Mouse (Mus musculus) heart, embryonic 13.5 days (tissue): ENCODE data around the gene 1700016H13Rik. TPM values are rescaled to one million over a fixed set of nuclear protein-coding genes. Genes with fewer than 3 reads are reported as not detected.

Experiments
- ATAC-seq: fragments of 200-750 bp; cut with Nextera tagmentation; 2 replicates; pipeline ENCODE4 v1.8.0; 2017; ENCODE audit warnings: moderate TSS enrichment; ENCODE audit not compliant: insufficient number of reproducible peaks, low FRiP score, low TSS enrichment; ENCODE audit errors: extremely low read depth
- H3K27ac ChIP-seq: fragments of 300-500 bp; sonication (generic); replicated peaks from 2 replicates; pipeline ENCODE4 v1.5.1; 2015; ENCODE audit warnings: moderate library complexity, mild to moderate bottlenecking, inconsistent platforms
- H3K27me3 ChIP-seq: fragments of 300-500 bp; sonication (generic); replicated peaks from 2 replicates; pipeline ENCODE4 v1.6.1; 2015; ENCODE audit warnings: mild to moderate bottlenecking, inconsistent platforms
- H3K36me3 ChIP-seq: fragments of 300-500 bp; sonication (generic); 2 replicates; pipeline ENCODE4 v1.6.1; 2015; ENCODE audit warnings: mild to moderate bottlenecking, inconsistent platforms
- H3K4me1 ChIP-seq: fragments of 300-500 bp; sonication (generic); 2 replicates; pipeline ENCODE4 v1.6.1; 2015; ENCODE audit warnings: inconsistent platforms
- H3K4me2 ChIP-seq: fragments of 300-500 bp; sonication (generic); 2 replicates; pipeline ENCODE4 v1.6.1; 2015; ENCODE audit warnings: inconsistent platforms, mild to moderate bottlenecking, moderate library complexity
- H3K4me3 ChIP-seq: fragments of 300-500 bp; sonication (generic); 2 replicates; pipeline ENCODE4 v1.5.1; 2015; ENCODE audit warnings: moderate library complexity, mild to moderate bottlenecking, inconsistent platforms
- H3K9ac ChIP-seq: fragments of 300-500 bp; sonication (generic); 2 replicates; pipeline ENCODE4 v1.6.1; 2015; ENCODE audit warnings: inconsistent platforms, mild to moderate bottlenecking, moderate library complexity
- H3K9me3 ChIP-seq: fragments of 300-500 bp; sonication (generic); 2 replicates; pipeline ENCODE4 v1.6.1; 2016; ENCODE audit warnings: inconsistent platforms
- WGBS: fragments of 180-500 bp; shearing (Covaris S2); methylation state at CpG from one replicate; pipeline ENCODE4 v1.1.7; 2015; ENCODE audit warnings: mixed read lengths; 5-methylcytosine and 5-hydroxymethylcytosine counted together
- polyA plus RNA-seq: library from polyadenylated mRNA; unstranded; fragments of >200 nt; fragmentation: Nextera tagmentation; extraction: Ambion mirVana; gene quantifications from 2 replicates; pipeline ENCODE4 v1.2.1, GENCODE M21; 2015

The 1700016H13Rik gene
- 0.20 TPM in 1 of 2 replicates, not detected in the other for polyA plus RNA-seq

DNA sequence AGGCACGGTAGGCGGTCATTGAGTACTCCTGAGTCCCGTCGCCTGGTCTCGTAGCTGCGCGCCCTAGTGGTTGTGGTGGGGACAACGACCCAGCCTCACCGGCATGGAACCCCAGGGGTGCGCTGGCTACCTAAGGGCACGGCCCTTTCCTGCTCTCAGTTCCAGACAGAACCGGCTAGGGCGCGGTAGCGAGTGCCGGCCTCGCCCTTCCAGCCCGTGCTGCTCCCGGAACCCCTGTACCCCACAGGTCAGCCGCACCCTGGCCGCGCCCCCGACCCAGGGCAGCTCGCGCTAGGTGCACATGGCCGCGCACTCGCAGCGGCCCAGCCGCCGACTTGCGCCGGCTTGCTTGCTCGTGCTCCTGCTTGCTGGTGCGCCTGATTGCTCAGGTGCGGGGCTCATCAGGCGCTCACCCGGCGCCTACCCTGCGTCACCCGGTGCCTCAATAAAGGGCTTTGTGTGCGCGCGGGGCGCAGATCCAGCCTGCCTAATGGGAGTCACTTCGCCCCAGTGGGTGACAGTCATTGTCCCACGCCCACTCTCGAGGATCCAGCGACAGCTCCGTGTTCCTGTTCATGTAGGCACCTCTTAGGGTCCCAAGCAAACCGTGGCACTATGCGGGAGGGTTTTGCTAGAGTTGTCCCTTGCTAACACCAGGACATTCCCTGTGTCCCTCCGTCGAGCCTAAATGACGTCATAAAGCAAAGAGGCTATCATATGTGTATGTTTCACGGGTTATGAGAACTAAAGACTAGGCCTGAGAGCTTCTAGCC is at the start of gene 1700016H13Rik:
Gene 1700016H13Rik, minus strand, starts transcription at position 665 of the 773 bp plus-strand sequence.
- no peak within 1 kb of the TSS for H3K27ac ChIP-seq
- H3K36me3 ChIP-seq: no peaks in the 10 kb centered on the region
- H3K4me1 ChIP-seq: peaks cover 2% of the 10 kb centered on the region; the same call in 1 of the 2 replicates
- no peaks in the 10 kb centered on the region for H3K9me3 ChIP-seq
- H3K4me2 ChIP-seq: peak within 1 kb of the TSS; percentile 96
- WGBS: under 1% methylated on average over 52 of the region's 56 CpGs
- H3K4me3 ChIP-seq: peak within 1 kb of the TSS; percentile 67
- peak within 1 kb of the TSS; percentile 84 for H3K9ac ChIP-seq
- ATAC-seq: peak; percentile 14; the same call in 1 of the 2 replicates
- H3K27me3 ChIP-seq: peaks cover 6% of the 10 kb centered on the region; the same call in 1 of the 2 replicates

DNA sequence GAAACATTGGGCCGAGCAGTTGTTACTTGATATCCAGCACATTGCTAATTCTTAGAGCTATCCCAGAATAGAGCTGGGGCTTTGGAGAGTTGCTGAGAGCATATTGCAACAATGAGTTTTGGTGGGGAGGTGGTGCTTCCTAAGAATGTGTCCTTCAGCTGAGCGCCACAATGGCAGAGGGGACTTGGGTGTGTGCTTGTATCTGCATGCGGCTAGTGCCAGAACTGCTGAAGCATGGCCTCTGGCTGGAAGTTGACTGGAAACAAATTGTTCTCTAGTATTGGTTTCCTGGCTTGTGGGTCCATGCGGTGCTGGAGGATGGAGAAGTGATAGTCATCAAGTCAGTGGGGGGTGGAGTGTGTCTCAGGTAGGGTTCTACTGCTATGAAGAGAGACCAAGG is 49.5 kb upstream of the 1700016H13Rik start:
- Histone ChIP-seq H3K4me1 (no peaks in the 10 kb centered on the region), H3K27me3 (no peaks in the 10 kb centered on the region), H3K36me3 (no peaks in the 10 kb centered on the region), H3K9ac (no peak overlapping the region), H3K27ac (no peak overlapping the region), H3K4me3 (no peak overlapping the region), H3K9me3 (peaks cover 3% of the 10 kb centered on the region; the same call in 1 of the 2 replicates), H3K4me2 (no peak overlapping the region)
- WGBS: 83% methylated on average over 4 of the region's 4 CpGs
- ATAC-seq: no peak

DNA sequence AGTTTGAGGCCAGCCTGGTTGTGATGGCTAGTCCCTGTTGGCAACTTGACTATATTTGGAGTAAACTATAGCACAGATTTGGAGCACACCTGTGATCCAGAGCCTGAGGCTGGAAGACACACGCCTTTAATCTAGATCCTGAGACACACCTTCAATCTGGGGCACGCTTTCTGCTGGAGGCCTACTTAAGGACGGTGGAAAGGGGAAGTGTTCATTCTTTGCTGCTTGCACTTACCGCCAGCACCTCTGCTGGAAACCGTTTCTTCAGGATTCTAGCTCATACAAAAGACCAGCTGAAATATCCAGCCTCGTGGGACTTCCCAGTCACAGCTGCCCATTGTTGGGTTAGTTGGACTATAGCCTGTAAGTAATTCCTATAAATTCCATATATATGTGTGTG is 46.7 kb upstream of the 1700016H13Rik start:
- Histone ChIP-seq H3K9me3 (0 out of 2 replicates have a peak, but pooled peaks cover 3% of the 10 kb centered on the region), H3K4me2 (no peak overlapping the region), H3K4me1 (peaks cover 10% of the 10 kb centered on the region), H3K9ac (no peak overlapping the region), H3K27me3 (no peaks in the 10 kb centered on the region), H3K27ac (no peak overlapping the region), H3K36me3 (no peaks in the 10 kb centered on the region), H3K4me3 (no peak overlapping the region)
- ATAC-seq: no peak
- 74% methylated on average over 6 of the region's 6 CpGs for WGBS

DNA sequence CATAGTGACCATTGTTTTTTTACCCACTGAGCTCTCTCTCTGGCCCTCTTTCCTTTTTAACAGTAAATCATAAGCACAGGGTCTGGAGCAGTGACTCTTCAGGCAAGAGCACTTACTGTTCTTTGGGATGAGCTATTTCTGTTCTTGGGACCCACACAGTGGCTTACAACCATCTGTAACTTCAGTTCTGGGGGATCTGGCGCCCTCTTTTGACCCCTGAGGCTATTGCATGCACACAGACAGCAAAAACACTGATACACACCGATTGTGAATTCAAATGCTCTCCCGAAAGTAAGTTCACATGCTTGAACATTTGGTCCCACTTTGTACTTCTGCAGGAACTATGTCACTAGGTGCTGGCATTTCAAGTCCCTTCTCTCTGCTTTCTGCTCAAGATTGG is 45.7 kb upstream of the 1700016H13Rik start:
- no peak overlapping the region for H3K9ac ChIP-seq
- no peak overlapping the region for H3K4me3 ChIP-seq
- 63% methylated on average over 3 of the region's 3 CpGs for WGBS
- H3K36me3 ChIP-seq: no peaks in the 10 kb centered on the region
- H3K27ac ChIP-seq: no peak overlapping the region
- H3K4me1 ChIP-seq: peaks cover 10% of the 10 kb centered on the region
- H3K27me3 ChIP-seq: peaks cover 3% of the 10 kb centered on the region; the same call in 1 of the 2 replicates
- 0 out of 2 replicates have a peak, but pooled peaks cover 1% of the 10 kb centered on the region for H3K9me3 ChIP-seq
- no peak for ATAC-seq
- no peak overlapping the region for H3K4me2 ChIP-seq

DNA sequence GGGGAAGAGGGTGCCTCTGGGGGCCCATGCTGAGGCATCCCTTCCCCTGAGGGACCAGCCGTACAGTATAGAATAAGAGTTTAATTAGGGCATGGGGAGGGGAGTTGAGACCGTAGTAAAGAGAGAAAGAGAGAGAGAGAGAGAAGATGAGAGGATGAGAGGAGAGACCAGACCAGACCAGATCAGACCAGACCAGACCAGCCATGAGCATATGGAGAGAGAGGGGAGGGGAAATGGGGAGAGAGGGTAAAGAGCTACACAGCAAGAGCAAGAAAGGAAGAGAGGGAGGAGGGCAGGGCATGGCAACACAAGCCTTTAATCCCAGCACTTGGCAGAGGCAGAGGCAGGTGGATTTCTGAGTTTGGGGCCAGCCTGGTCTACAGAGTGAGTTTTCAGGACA is 44.9 kb upstream of the 1700016H13Rik start:
- Histone ChIP-seq H3K4me1 (peaks cover 10% of the 10 kb centered on the region), H3K36me3 (no peaks in the 10 kb centered on the region), H3K27me3 (peaks cover 3% of the 10 kb centered on the region; the same call in 1 of the 2 replicates), H3K4me3 (no peak overlapping the region), H3K9ac (no peak overlapping the region), H3K27ac (no peak overlapping the region), H3K9me3 (no peaks in the 10 kb centered on the region), H3K4me2 (no peak overlapping the region)
- WGBS: 90% methylated on average over 2 of the region's 2 CpGs
- ATAC-seq: no peak

DNA sequence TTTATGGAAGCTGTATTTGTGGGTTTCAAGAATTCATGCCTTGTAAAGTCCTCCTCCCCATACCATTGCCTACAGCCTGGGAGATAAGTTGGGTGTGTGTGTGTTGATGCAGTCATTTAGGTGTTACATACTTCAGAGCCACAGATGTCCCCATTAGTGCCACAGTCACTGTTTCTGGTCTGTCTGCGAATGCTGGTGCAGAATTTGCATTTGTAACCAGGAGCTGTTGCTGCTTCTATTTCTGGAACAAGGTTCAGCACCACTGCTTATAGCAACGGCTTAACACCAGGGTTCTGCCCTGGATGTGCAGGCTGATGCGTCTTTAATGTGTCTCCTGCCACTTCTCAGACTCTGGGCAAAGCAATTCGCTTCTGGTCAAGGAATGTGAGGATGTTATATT is 43.7 kb upstream of the 1700016H13Rik start:
- Histone ChIP-seq H3K36me3 (no peaks in the 10 kb centered on the region), H3K9me3 (no peaks in the 10 kb centered on the region), H3K4me2 (no peak overlapping the region), H3K27me3 (peaks cover 7% of the 10 kb centered on the region), H3K4me1 (peaks cover 10% of the 10 kb centered on the region), H3K4me3 (no peak overlapping the region), H3K9ac (no peak overlapping the region), H3K27ac (no peak overlapping the region)
- no peak for ATAC-seq
- WGBS: 34% methylated on average over 4 of the region's 4 CpGs

DNA sequence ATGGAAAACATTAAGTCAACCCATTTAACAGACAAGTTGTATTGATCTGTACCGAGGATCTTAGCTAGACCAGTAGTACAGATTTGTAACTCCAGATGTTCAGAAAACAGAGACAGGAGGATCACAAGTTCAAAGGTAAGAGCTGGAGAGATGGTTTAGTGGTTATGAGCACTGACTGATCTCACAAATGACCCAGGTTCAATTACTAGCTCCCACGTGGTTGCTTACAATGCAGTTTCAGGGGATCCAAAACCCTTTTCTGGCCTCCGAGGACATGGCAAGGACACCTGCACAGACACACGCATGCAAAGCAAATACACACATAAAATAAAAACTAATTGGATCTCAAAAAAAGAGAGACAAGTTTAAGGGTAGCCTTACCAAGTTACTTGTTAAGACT is 42.8 kb upstream of the 1700016H13Rik start:
- ATAC-seq: no peak
- Histone ChIP-seq H3K9me3 (no peaks in the 10 kb centered on the region), H3K27me3 (peaks cover 17% of the 10 kb centered on the region), H3K4me2 (no peak overlapping the region), H3K36me3 (no peaks in the 10 kb centered on the region), H3K9ac (no peak overlapping the region), H3K4me1 (peaks cover 13% of the 10 kb centered on the region), H3K4me3 (no peak overlapping the region), H3K27ac (no peak overlapping the region)
- 79% methylated on average over 4 of the region's 4 CpGs for WGBS

DNA sequence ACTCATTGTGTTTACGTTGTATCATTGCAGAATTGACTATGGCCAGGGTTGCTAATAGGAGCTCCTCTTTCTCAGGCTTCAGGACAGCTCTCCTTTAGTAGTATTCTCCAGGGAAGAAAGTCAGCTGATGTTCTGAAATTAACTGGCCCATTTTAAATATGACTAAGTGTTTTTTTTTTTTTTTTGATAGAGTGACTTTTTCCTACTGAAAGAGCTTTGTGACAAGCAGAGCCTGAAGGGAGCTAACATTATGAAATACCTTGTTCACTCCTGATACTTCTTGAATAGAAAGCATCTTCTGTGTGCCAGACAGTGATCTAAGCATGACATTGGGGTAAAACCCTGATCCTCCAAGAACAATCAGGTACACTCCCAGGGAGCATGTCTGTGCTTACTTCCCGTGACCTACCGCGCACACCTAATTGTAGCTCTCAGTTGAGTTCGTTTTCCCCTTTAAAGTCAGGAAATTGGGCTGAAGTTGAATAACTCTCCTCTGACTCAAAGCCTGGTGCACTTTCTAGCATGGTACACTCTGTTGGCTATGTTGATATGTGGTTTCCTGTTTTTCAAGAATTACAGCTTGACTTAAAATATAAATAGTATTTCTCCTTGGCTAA is 42.2 kb upstream of the 1700016H13Rik start:
- Histone ChIP-seq H3K4me3 (no peak overlapping the region), H3K4me2 (no peak overlapping the region), H3K9me3 (no peaks in the 10 kb centered on the region), H3K4me1 (peaks cover 19% of the 10 kb centered on the region), H3K36me3 (no peaks in the 10 kb centered on the region), H3K27me3 (peaks cover 23% of the 10 kb centered on the region), H3K27ac (no peak overlapping the region), H3K9ac (no peak overlapping the region)
- ATAC-seq: no peak
- 83% methylated on average over 5 of the region's 5 CpGs for WGBS

DNA sequence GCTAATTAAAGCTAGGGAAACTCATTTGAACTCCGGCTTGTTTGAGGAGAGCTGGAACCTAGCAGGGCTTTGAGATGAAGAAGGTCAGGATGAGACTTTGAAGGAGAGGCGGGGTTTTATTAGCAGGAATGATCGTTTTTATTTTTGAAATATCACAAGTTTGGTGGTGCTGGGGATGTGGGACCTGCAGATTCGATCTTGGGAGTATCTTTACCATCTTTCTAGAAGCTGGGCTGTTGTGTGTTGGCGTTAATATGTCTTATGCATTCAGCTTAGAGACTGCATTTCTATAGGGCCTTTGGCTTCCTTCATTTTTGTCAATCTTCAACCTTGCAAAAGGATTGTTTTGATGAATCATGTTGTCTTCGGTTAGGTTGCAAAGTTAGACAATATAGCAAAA is 38.3 kb upstream of the 1700016H13Rik start:
- ATAC-seq: no peak
- H3K4me2 ChIP-seq: peak overlapping the region; percentile 100; the same call in 1 of the 2 replicates
- H3K27me3 ChIP-seq: peaks cover 29% of the 10 kb centered on the region
- H3K27ac ChIP-seq: no peak overlapping the region
- H3K4me1 ChIP-seq: peaks cover 15% of the 10 kb centered on the region
- WGBS: 60% methylated on average over 6 of the region's 6 CpGs
- H3K4me3 ChIP-seq: no peak overlapping the region; the same call in 1 of the 2 replicates
- no peaks in the 10 kb centered on the region for H3K36me3 ChIP-seq
- no peaks in the 10 kb centered on the region for H3K9me3 ChIP-seq
- H3K9ac ChIP-seq: no peak overlapping the region

DNA sequence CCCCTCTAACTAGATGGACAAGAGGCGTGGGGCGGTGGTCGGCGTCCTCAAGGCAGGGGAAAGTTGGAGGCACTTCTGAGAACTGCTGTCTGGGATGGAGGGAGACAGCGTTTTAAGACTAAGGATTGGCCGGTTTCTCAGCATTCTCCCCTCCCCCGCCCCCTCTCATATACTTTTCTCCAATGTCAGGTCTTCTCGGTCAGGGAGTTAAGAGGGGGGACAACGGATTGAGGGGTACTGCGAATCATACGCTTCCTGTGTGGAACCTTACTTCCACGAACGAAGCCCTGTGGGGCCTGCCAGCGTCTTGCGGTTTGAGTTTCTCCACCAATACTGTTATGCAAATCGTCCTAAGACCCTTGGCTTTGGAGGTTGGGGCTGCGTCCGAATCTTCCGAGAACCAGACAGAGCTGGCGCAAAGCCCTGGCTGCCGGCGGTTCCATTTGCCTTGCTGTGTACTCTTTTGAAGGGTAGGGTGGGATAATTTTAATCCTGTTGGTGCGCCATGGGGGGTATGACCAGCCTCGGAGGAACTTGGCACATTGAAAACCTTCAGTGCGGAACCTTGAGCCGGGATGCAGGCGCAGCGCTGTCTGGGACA is 37.3 kb upstream of the 1700016H13Rik start:
- WGBS: under 1% methylated on average over 28 of the region's 28 CpGs
- Histone ChIP-seq H3K27ac (no peak overlapping the region), H3K4me1 (peaks cover 15% of the 10 kb centered on the region), H3K9ac (peak overlapping the region; percentile 81), H3K4me2 (peak overlapping the region; percentile 100), H3K4me3 (peak overlapping the region; percentile 73), H3K9me3 (no peaks in the 10 kb centered on the region), H3K36me3 (no peaks in the 10 kb centered on the region), H3K27me3 (peaks cover 29% of the 10 kb centered on the region)
- 0 out of 2 replicates have a peak, but pooled peaks have one; percentile 7 for ATAC-seq

DNA sequence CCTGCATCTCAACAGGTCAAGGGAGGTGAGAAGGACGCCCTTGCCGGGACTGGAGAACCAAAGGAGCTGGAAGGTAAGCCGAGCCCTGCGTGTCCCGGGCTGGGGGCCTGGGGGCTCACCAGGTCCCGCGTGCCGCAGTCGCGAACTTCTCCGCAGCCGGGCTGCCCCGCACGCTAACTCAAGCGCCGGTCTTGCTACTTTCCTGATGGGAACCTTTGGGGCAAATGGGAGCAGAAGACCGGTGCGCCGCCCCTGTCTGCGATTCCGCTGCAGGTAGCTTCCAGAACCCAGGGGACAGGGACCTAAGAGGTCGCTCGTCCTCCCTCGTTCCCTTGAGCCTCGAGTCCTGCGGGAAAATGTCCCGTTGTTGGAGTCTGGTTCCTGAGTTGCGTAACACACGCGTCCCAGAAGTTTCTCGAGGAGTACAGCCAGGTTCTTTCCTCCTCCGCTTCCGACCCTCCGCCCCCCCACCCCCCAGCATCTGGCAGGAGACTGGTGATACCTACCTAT is 36.8 kb upstream of the 1700016H13Rik start:
- under 1% methylated on average over 34 of the region's 34 CpGs for WGBS
- Histone ChIP-seq H3K27me3 (peaks cover 29% of the 10 kb centered on the region), H3K36me3 (no peaks in the 10 kb centered on the region), H3K27ac (no peak overlapping the region), H3K4me1 (peaks cover 15% of the 10 kb centered on the region), H3K9ac (peak overlapping the region; percentile 81), H3K4me3 (peak overlapping the region; percentile 73), H3K4me2 (peak overlapping the region; percentile 100), H3K9me3 (no peaks in the 10 kb centered on the region)
- ATAC-seq: 0 out of 2 replicates have a peak, but pooled peaks have one; percentile 13
